Mouse (Mus musculus) lung, postnatal 0 days (tissue): ENCODE results near the gene 6030408B16Rik.

Experiments used
- CTCF ChIP-seq: IDR thresholded peaks from 2 replicates; pipeline ENCODE4 v1.5.1; 2016; ENCODE audit warnings: antibody characterized with exemption, mild to moderate bottlenecking
- EP300 ChIP-seq: IDR thresholded peaks from 2 replicates; pipeline ENCODE4 v1.6.1; 2016; ENCODE audit warnings: antibody characterized with exemption, mild to moderate bottlenecking, control low read depth

GRCm38 (mm10) chr15:101333165-101333564, 40.2 kb downstream of the 6030408B16Rik start:
- TF ChIP-seq CTCF (no peak), EP300 (no peak)
